Mouse (Mus musculus) layer of hippocampus, adult 9-10 months (tissue): ENCODE measurements at regions not wholly inside any gene's neighbourhood (a gene's known extent, or its start where the extent isn't known, plus 50 kb on each side); places are given as distances from the start of the nearest gene placed in this dataset.
A peak's percentile ranks its signal among the peaks of the same experiment; 100 is the strongest.

Source experiments
- DNase-seq: peaks from one replicate; pipeline ENCODE4 v3.0.0; 2022; ENCODE audit warnings: low spot score

- DNase-seq = no peak
Measured at GRCm38 (mm10) chr2:179354866-179355265, 87.4 kb upstream of the Cdh4 start.

- DNase-seq = no peak
Measured at GRCm38 (mm10) chr2:179370882-179371546, 71.2 kb upstream of the Cdh4 start.

GRCm38 (mm10) chr2:179371553-179371952, 70.7 kb upstream of the Cdh4 start:
- DNase-seq = peak; percentile 3

GRCm38 (mm10) chr2:179379691-179380443, 62.4 kb upstream of the Cdh4 start:
- no peak for DNase-seq

GRCm38 (mm10) chr2:179380444-179380705, 61.9 kb upstream of the Cdh4 start:
- DNase-seq = no peak

- no peak for DNase-seq
Measured at GRCm38 (mm10) chr2:179381916-179382315, 60.3 kb upstream of the Cdh4 start.

- no peak for DNase-seq
Measured at GRCm38 (mm10) chr2:179382594-179382993, 59.6 kb upstream of the Cdh4 start.

- no peak for DNase-seq
Measured at GRCm38 (mm10) chr2:179386871-179387270, 55.4 kb upstream of the Cdh4 start.

GRCm38 (mm10) chr2:179390486-179390885, 51.7 kb upstream of the Cdh4 start:
- DNase-seq = no peak

- DNase-seq = no peak
Measured at GRCm38 (mm10) chr2:179390924-179391461, 51.2 kb upstream of the Cdh4 start.
